Mouse (Mus musculus) G1E (cell line): Measurements from ENCODE around the gene Gm20458. TPM values are rescaled to one million over a fixed set of nuclear protein-coding genes. Genes with fewer than 3 reads are reported as not detected.

Source experiments
- ATAC-seq: 2 replicates; pipeline ENCODE4 v1.8.0; 2016; ENCODE audit warnings: mild to moderate bottlenecking; ENCODE audit not compliant: insufficient number of reproducible peaks, poor library complexity, low FRiP score, severe bottlenecking; ENCODE audit errors: extremely low read depth
- DNase-seq: peaks from one replicate; pipeline ENCODE4 v3.0.0; 2012; ENCODE audit warnings: low spot score
- H3K27me3 ChIP-seq: 2 replicates; pipeline ENCODE4 v1.6.1; 2012; ENCODE audit warnings: mild to moderate bottlenecking, low read length, inconsistent platforms; ENCODE audit not compliant: insufficient read depth
- H3K36me3 ChIP-seq: replicated peaks from 2 replicates; pipeline ENCODE3; 2012; ENCODE audit warnings: mild to moderate bottlenecking, inconsistent platforms
- H3K4me1 ChIP-seq: 2 replicates; pipeline ENCODE4 v1.6.1; 2012; ENCODE audit warnings: low read depth, low read length, inconsistent platforms, mixed read lengths; ENCODE audit not compliant: insufficient read depth
- H3K4me3 ChIP-seq: 2 replicates; pipeline ENCODE4 v1.5.1; 2012; ENCODE audit warnings: low read depth, mild to moderate bottlenecking, inconsistent platforms, low read length, moderate library complexity, mixed read lengths
- H3K9me3 ChIP-seq: replicated peaks from 2 replicates; pipeline ENCODE4 v1.6.1; 2012; ENCODE audit warnings: inconsistent platforms
- CTCF ChIP-seq: IDR thresholded peaks from 2 replicates; pipeline ENCODE4 v1.5.1; 2012; ENCODE audit warnings: low read depth, low read length, inconsistent platforms, mixed read lengths
- GATA1 ChIP-seq: IDR thresholded peaks from 2 replicates; pipeline ENCODE4 v1.6.1; 2012; ENCODE audit warnings: borderline replicate concordance, low read length, inconsistent platforms, mixed read lengths
- GATA2 ChIP-seq: IDR thresholded peaks from 2 replicates; pipeline ENCODE4 v1.6.1; 2012; ENCODE audit warnings: low read depth, low read length, inconsistent platforms, borderline replicate concordance
- POLR2AphosphoS5 ChIP-seq: IDR thresholded peaks from 2 replicates; pipeline ENCODE4 v1.6.1; 2012; ENCODE audit warnings: low read depth, low read length, inconsistent platforms; ENCODE audit not compliant: insufficient replicate concordance
- TAL1 ChIP-seq: conservative IDR thresholded peaks from 2 replicates; pipeline ENCODE4 v1.6.1; 2012; ENCODE audit warnings: low read depth, low read length, inconsistent platforms, mixed read lengths
- polyA plus RNA-seq: library from polyadenylated mRNA; stranded (reverse); fragments of >175 nt; gene quantifications from 2 replicates; pipeline ENCODE4 v1.2.3, GENCODE M21; 2012
- total RNA-seq, 2 experiments: library from RNA; stranded (forward) in 1 of 2; stranded (reverse) in 1 of 2; fragments of 200-1000 nt in 1 of 2; fragments of >200 nt in 1 of 2; fragmentation: Nextera tagmentation in 1 of 2; gene quantifications; 2 replicates each; pipeline ENCODE4 v1.2.3; 2014 to 2017

Gene Gm20458
- total and polyA plus RNA-seq, 3 experiments, result 5.5 to 13.4 TPM; not detected in 1

GRCm38 (mm10) chr2:164433278-164433895 is 27.4 kb upstream of the Gm20458 start:
- ATAC-seq, result no peak
- no peak for DNase-seq
- TF ChIP-seq GATA2 (no peak), CTCF (no peak), TAL1 (no peak), GATA1 (no peak), POLR2AphosphoS5 (no peak)
- Histone ChIP-seq H3K9me3 (no peaks in the 10 kb centered on the region), H3K27me3 (peaks cover 13% of the 10 kb centered on the region), H3K4me1 (no peaks in the 10 kb centered on the region), H3K4me3 (no peak overlapping the region), H3K36me3 (no peaks in the 10 kb centered on the region)

DNA sequence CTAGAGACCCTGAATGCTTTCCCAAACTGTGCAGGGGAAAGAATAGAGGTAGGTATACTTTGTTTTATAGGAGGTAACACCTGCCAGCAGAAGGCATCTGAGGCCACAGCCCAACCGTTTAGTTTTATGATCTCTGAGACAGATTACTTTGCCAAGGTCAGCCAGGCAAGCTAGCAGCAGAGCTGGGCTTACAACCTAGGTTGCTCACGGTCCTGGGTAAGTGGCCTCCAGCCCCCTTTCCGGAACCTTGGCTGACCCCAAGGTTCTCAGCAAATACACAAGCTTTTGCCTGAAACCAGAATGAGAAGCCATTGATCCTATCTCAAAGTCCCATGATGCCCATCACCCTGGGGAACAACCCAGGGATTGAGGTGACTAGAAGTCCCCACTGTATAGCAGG is 26.1 kb upstream of the Gm20458 start:
- Histone ChIP-seq H3K4me3 (no peak overlapping the region), H3K9me3 (no peaks in the 10 kb centered on the region), H3K36me3 (no peaks in the 10 kb centered on the region), H3K27me3 (peaks cover 11% of the 10 kb centered on the region; the same call in 1 of the 2 replicates), H3K4me1 (no peaks in the 10 kb centered on the region)
- no peak for DNase-seq
- no peak for ATAC-seq
- TF ChIP-seq POLR2AphosphoS5 (no peak), CTCF (no peak), GATA2 (no peak), TAL1 (no peak), GATA1 (no peak)

DNA sequence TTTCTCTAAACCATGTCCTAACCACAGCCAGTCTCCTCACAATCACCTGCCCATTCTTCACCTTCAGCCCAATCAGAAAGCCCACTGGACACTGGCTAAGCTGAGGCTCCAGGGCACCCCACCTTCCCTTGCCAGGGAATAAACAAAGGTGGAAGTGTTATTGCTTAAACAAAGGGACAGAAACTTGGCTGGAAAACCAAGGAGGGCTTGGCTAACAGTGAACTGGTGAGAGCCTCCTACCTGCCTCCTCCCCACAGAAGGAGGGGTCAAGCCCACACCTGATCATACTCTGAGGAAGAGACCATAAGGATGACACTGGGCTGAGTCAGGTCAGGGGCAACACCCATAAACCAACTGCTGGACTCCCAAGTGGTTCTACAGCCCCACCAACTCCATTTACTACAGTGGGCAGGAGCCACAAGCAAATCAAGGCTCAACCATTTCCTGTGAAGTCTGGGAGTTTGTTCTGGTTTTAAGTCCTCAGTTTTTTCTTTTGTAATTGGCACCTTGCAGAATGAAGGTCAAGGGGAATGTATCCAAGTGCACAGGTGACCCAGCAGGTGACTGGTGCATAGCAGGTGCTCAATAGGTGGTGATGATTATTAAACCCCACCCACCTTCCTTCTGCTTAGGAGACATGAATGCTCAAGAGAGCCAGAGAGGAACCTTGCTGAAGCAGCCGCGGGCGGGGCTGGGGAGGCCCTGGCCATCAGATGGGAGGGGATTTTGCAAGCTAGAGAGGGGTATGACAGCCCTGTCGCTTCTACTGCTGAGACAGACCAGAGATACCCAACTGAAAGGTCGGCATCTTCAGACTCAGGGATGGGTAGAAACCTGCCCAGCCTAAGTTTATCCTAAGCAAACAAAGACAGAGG is 25.3 kb upstream of the Gm20458 start:
- H3K9me3 ChIP-seq, result no peaks in the 10 kb centered on the region
- H3K4me1 ChIP-seq, result no peaks in the 10 kb centered on the region
- no peak for TF ChIP-seq TAL1
- TF ChIP-seq GATA2, result no peak
- TF ChIP-seq CTCF, result no peak
- TF ChIP-seq GATA1, result no peak
- no peak for TF ChIP-seq POLR2AphosphoS5
- no peak overlapping the region for H3K4me3 ChIP-seq
- ATAC-seq (no peak), DNase-seq (no peak)
- no peaks in the 10 kb centered on the region for H3K36me3 ChIP-seq
- H3K27me3 ChIP-seq, result peaks cover 11% of the 10 kb centered on the region; the same call in 1 of the 2 replicates

- Histone ChIP-seq H3K36me3 (no peaks in the 10 kb centered on the region), H3K4me3 (no peak overlapping the region), H3K9me3 (no peaks in the 10 kb centered on the region), H3K27me3 (peaks cover 11% of the 10 kb centered on the region; the same call in 1 of the 2 replicates), H3K4me1 (no peaks in the 10 kb centered on the region)
- TF ChIP-seq GATA1 (no peak), GATA2 (no peak), CTCF (no peak), POLR2AphosphoS5 (no peak)
- ATAC-seq, result no peak
- DNase-seq, result no peak
Observed at GRCm38 (mm10) chr2:164436215-164436913, 24.4 kb upstream of the Gm20458 start.

GRCm38 (mm10) chr2:164436961-164437360 is 23.8 kb upstream of the Gm20458 start:
- TF ChIP-seq TAL1 (no peak), GATA1 (no peak), CTCF (no peak), POLR2AphosphoS5 (no peak), GATA2 (no peak)
- H3K36me3 ChIP-seq, result no peaks in the 10 kb centered on the region
- ATAC-seq (no peak), DNase-seq (no peak)
- no peaks in the 10 kb centered on the region for H3K4me1 ChIP-seq
- peaks cover 11% of the 10 kb centered on the region; the same call in 1 of the 2 replicates for H3K27me3 ChIP-seq
- no peak overlapping the region for H3K4me3 ChIP-seq
- H3K9me3 ChIP-seq, result no peaks in the 10 kb centered on the region
